Mouse (Mus musculus) neural tube, embryonic 11.5 days (tissue): ENCODE data around the gene Gm20388. TPM values are rescaled to one million over a fixed set of nuclear protein-coding genes. Genes with fewer than 3 reads are reported as not detected.

ENCODE experiments used
- ATAC-seq: fragments of 200-750 bp; cut with Nextera tagmentation; 2 replicates; pipeline ENCODE4 v1.8.0; 2017; ENCODE audit warnings: moderate number of reproducible peaks, mild to moderate bottlenecking, moderate TSS enrichment, moderate library complexity; ENCODE audit not compliant: insufficient read depth, low FRiP score, low TSS enrichment
- DNase-seq: peaks from one replicate; pipeline ENCODE4 v3.0.0-alpha.2; 2015; ENCODE audit warnings: low spot score
- H3K27ac ChIP-seq: fragments of 300-500 bp; sonication (generic); 2 replicates; pipeline ENCODE4 v1.5.1; 2014; ENCODE audit warnings: low read depth, mild to moderate bottlenecking, low read length
- H3K27me3 ChIP-seq: fragments of 300-500 bp; sonication (generic); 2 replicates; pipeline ENCODE4 v1.6.1; 2014; ENCODE audit warnings: mild to moderate bottlenecking, low read length, mixed read lengths; ENCODE audit not compliant: control insufficient read depth, insufficient read depth
- H3K36me3 ChIP-seq: fragments of 300-500 bp; sonication (generic); 2 replicates; pipeline ENCODE4 v1.6.1; 2014; ENCODE audit warnings: mild to moderate bottlenecking, low read length, moderate library complexity, mixed read lengths; ENCODE audit not compliant: control insufficient read depth, insufficient read depth
- H3K4me1 ChIP-seq: fragments of 300-500 bp; sonication (generic); 2 replicates; pipeline ENCODE4 v1.6.1; 2014; ENCODE audit warnings: low read length, mixed read lengths; ENCODE audit not compliant: control insufficient read depth, insufficient read depth
- H3K4me2 ChIP-seq: fragments of 300-500 bp; sonication (generic); 2 replicates; pipeline ENCODE4 v1.6.1; 2014; ENCODE audit warnings: low read depth, mild to moderate bottlenecking, moderate library complexity
- H3K4me3 ChIP-seq: fragments of 300-500 bp; sonication (generic); 2 replicates; pipeline ENCODE4 v1.5.1; 2014; ENCODE audit warnings: low read depth, low read length
- H3K9ac ChIP-seq: fragments of 300-500 bp; sonication (generic); 2 replicates; pipeline ENCODE4 v1.6.1; 2014; ENCODE audit warnings: mild to moderate bottlenecking, low read length
- H3K9me3 ChIP-seq: fragments of 300-500 bp; sonication (generic); 2 replicates; pipeline ENCODE4 v1.6.1; 2016; ENCODE audit warnings: low read length; ENCODE audit not compliant: control insufficient read depth
- WGBS: fragments of 180-500 bp; shearing (Covaris S2); extraction: QIAGEN DNeasy Blood & Tissue Kit; methylation state at CpG from one replicate; pipeline ENCODE4 v1.1.7; 2014; 5-methylcytosine and 5-hydroxymethylcytosine counted together
- polyA plus RNA-seq: library from polyadenylated mRNA; unstranded; fragments of >200 nt; fragmentation: Nextera tagmentation; extraction: Ambion mirVana; gene quantifications from 2 replicates; pipeline ENCODE4 v1.2.1, GENCODE M21; 2014

Gm20388 gene
- polyA plus RNA-seq, 1 experiment from 2014 or later = not detected

DNA sequence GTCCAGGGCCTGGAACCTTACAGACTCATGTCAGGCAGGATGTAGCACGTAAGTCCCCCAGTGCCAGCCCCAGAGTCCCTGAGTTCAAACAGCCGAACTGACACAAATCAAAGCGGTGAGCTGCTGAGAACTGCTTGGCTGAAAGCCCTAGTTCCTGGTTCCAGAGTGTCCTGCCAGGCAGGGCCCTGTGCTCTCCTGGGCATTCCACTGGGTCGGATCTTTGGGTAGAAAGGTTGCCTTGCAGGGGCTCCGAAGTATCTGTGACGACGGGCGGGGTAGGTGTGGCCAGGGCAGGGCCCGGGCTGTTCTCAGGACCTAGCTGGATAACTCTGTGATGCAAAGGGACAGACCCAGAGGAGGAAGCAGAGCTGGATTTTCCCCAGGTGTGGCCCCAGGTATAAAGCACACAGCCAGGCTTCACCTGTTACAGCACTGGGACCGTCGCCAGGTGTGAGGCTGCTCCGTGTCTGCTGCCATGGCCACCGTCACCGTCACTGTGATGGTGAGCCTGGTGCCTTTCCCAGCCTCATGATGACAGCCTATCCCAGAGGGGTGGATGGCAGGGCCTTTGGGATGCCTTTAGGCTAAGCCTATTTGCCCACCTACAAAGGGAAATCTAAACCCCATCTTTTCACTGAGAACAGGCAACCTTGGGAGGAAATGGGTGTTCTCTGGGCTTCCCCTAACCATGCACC, 2510.9 kb downstream of the Gm20388 start, which contains the start of gene Il17c:
TSS of gene Il17c (plus strand) at position 645 of the 695 bp plus-strand sequence.
- H3K9ac ChIP-seq = no peak within 1 kb of the TSS
- no peak within 1 kb of the TSS for H3K4me2 ChIP-seq
- peaks cover 10% of the 10 kb centered on the region for H3K36me3 ChIP-seq
- no peaks in the 10 kb centered on the region for H3K9me3 ChIP-seq
- no peak for DNase-seq
- H3K27ac ChIP-seq = no peak within 1 kb of the TSS
- ATAC-seq = no peak
- 85% methylated on average over 14 of the region's 14 CpGs for WGBS
- H3K4me1 ChIP-seq = no peaks in the 10 kb centered on the region
- no peak within 1 kb of the TSS for H3K4me3 ChIP-seq
- no peaks in the 10 kb centered on the region for H3K27me3 ChIP-seq

DNA sequence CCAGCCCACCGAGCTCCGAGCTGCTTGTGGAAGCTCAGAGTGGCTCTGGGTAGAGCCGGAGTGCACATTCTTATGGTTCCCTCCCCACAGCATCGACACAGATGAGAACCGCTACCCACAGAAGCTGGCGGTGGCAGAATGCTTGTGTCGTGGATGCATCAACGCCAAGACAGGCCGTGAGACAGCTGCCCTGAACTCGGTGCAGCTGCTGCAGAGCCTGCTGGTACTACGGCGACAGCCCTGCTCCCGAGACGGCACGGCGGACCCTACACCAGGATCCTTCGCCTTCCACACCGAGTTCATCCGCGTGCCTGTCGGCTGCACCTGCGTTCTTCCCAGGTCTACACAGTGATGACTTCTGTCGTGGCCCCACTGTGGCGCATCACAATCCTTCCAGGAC, 2512.6 kb downstream of the Gm20388 start:
- no peak for DNase-seq
- H3K27ac ChIP-seq = no peak overlapping the region
- H3K9ac ChIP-seq = no peak overlapping the region
- WGBS = 92% methylated on average over 24 of the region's 24 CpGs
- H3K4me3 ChIP-seq = no peak overlapping the region
- no peak overlapping the region for H3K4me2 ChIP-seq
- peaks cover 3% of the 10 kb centered on the region; the same call in 1 of the 2 replicates for H3K36me3 ChIP-seq
- ATAC-seq = no peak
- H3K27me3 ChIP-seq = no peaks in the 10 kb centered on the region
- H3K4me1 ChIP-seq = no peaks in the 10 kb centered on the region
- H3K9me3 ChIP-seq = no peaks in the 10 kb centered on the region

DNA sequence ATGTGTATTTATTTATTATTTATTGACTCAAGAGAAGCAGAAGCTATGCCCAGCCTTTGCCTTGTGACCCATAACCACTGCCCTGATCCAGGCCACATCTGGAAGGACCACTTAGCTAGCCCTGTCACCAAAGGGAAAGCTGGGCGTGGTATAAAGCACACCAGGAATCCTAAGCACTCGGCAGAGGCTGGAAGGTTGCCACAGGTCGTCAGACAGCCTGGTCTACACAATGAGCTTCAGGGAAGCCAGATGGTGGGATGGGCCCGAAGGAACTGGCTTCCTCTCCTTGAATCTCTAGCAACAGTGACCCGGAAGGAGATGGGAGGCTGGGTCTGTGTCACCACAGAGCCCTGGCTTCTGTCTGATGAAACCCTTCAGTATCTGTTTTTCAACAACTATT, 2513.0 kb downstream of the Gm20388 start:
- WGBS = 53% methylated on average over 5 of the region's 5 CpGs
- no peak overlapping the region for H3K27ac ChIP-seq
- no peaks in the 10 kb centered on the region for H3K27me3 ChIP-seq
- no peaks in the 10 kb centered on the region for H3K36me3 ChIP-seq
- H3K4me1 ChIP-seq = no peaks in the 10 kb centered on the region
- no peak overlapping the region for H3K4me3 ChIP-seq
- H3K9ac ChIP-seq = no peak overlapping the region
- no peak overlapping the region for H3K4me2 ChIP-seq
- no peaks in the 10 kb centered on the region for H3K9me3 ChIP-seq
- DNase-seq (no peak), ATAC-seq (no peak)

DNA sequence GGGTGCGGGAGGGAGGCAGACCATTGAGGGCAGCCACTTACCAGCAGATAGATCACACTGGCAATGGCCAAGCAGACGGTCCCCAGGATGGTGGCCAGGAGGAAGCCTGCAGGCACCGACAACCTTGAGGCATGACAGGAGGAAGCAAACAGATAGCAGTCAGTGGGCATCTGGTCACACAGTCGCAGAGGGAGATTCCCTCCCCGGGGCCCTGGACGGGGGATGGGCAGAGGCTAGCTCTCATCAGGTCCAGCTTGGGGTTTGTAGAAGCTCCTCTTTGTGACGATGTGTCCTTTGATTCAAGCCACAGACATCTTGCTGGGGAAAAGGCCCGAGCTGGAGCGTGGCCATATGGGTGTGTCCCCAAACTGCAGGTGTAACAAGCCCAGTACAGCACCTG, 2515.5 kb downstream of the Gm20388 start:
- Histone ChIP-seq H3K27ac (no peak overlapping the region), H3K9ac (no peak overlapping the region)
- no peak for ATAC-seq

DNA sequence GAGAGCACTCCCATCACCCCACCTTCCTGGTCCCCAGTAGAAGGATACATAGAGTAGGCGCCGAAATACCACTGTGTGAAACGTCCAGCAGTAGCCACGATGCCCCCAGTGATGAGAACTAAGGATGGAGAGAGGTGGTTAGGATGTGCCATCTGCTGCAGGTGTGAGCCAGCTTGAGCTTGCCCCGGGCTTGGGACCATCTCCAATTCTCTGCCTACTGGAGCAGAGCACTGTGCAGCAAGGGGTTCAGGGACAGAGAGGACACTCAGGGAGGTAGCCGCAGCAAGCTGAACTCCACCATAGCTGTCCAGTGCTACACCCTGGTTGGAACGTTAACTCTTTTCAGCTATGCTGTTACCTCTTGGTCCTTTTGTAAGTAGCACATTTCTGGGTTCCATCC, 2517.0 kb downstream of the Gm20388 start:
- no peak overlapping the region for H3K4me3 ChIP-seq
- H3K9me3 ChIP-seq = no peaks in the 10 kb centered on the region
- no peak for ATAC-seq
- DNase-seq = no peak
- H3K27me3 ChIP-seq = no peaks in the 10 kb centered on the region
- no peak overlapping the region for H3K4me2 ChIP-seq
- no peak overlapping the region for H3K9ac ChIP-seq
- H3K4me1 ChIP-seq = peaks cover 9% of the 10 kb centered on the region
- 89% methylated on average over 7 of the region's 7 CpGs for WGBS
- no peaks in the 10 kb centered on the region for H3K36me3 ChIP-seq
- no peak overlapping the region for H3K27ac ChIP-seq

More for the DNA sequence above, 2515.5 kb downstream of the Gm20388 start:
- H3K36me3 ChIP-seq = no peaks in the 10 kb centered on the region
- no peaks in the 10 kb centered on the region for H3K9me3 ChIP-seq
- H3K4me3 ChIP-seq = no peak overlapping the region
- WGBS = 80% methylated on average over 9 of the region's 9 CpGs
- H3K4me1 ChIP-seq = no peaks in the 10 kb centered on the region
- DNase-seq = no peak
- H3K27me3 ChIP-seq = no peaks in the 10 kb centered on the region
- H3K4me2 ChIP-seq = no peak overlapping the region

DNA sequence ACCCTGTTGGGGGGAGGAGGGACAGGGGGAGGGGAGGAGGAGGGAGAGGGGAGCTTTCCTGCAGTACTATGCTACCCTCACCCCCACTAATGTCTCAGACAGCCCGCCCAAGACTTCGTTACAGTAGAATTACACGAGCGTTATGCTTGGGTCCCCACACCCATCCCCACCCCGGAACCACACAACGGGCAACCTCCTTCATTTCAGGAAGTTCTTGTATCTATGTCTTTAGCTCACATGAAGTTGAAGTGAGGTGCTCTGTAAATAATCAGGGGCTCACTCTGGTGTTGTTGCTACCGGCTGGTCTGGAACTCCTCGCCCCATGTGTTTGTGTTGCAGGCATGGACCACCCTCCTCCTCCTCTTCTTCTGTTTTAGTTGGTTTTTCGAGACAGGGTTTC, 2517.5 kb downstream of the Gm20388 start:
- no peak overlapping the region for H3K27ac ChIP-seq
- H3K4me2 ChIP-seq = no peak overlapping the region
- no peak overlapping the region for H3K4me3 ChIP-seq
- WGBS = 93% methylated on average over 9 of the region's 9 CpGs
- no peak for DNase-seq
- H3K36me3 ChIP-seq = no peaks in the 10 kb centered on the region
- ATAC-seq = no peak
- peaks cover 14% of the 10 kb centered on the region for H3K4me1 ChIP-seq
- H3K9me3 ChIP-seq = no peaks in the 10 kb centered on the region
- H3K9ac ChIP-seq = no peak overlapping the region
- no peaks in the 10 kb centered on the region for H3K27me3 ChIP-seq

DNA sequence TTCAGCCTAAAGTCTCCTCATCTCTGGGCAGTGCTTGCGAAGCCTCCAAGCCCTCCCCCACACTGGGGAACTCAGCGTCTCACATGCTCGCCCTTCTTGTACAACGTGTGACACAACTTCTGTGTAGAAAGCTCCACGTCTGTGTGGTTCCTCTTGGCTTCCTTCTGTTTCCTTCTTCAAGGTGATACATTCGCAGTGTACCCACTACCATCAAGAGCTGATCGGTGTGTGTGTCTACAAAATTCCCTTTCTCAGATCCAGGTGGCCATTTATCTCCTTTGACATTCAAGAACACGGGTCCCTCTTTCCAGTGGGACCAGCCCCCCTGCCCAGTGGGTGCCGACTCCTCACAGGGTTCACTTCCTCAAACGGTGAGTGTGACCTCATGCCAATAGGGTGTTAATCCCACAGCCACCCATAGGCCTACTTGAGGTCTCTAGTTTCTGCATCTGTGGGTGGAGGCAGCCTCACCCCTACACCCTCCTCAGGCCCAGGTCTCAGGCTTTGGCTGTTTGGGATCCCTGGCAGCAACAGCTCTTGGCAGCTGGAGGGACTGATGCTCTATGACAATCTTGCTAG, 2519.5 kb downstream of the Gm20388 start:
- Histone ChIP-seq H3K4me1 (peaks cover 14% of the 10 kb centered on the region), H3K9me3 (no peaks in the 10 kb centered on the region), H3K27ac (no peak overlapping the region), H3K4me3 (no peak overlapping the region), H3K36me3 (peaks cover 3% of the 10 kb centered on the region; the same call in 1 of the 2 replicates), H3K9ac (no peak overlapping the region), H3K27me3 (no peaks in the 10 kb centered on the region), H3K4me2 (no peak overlapping the region)
- 85% methylated on average over 10 of the region's 10 CpGs for WGBS
- no peak for DNase-seq
- no peak for ATAC-seq

DNA sequence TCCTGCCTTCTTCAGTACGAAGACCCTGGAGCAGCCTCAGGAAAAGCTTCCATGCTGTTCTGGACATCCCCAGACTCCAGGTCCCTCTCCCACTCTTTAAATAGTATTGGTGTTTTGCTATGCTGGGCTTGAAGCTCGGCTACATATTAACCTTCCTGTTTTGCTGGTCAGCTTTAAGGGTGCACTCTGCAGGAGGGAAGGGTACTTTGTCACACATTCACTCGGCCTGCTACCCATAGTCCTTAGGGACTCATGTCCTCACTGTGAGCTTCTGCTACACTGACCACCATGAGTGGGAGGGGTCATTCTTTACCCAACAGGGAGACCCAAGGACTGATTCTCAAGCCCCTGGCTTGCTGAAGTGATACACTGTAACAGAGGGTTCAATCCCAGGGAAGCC, 2520.0 kb downstream of the Gm20388 start:
- Histone ChIP-seq H3K36me3 (peaks cover 6% of the 10 kb centered on the region; the same call in 1 of the 2 replicates), H3K4me1 (peaks cover 14% of the 10 kb centered on the region), H3K4me2 (no peak overlapping the region), H3K4me3 (no peak overlapping the region), H3K27ac (no peak overlapping the region), H3K27me3 (no peaks in the 10 kb centered on the region), H3K9me3 (no peaks in the 10 kb centered on the region), H3K9ac (no peak overlapping the region)
- WGBS = 76% methylated on average over 3 of the region's 3 CpGs
- DNase-seq = no peak
- no peak for ATAC-seq
